Mouse (Mus musculus) spleen, postnatal 4 days (tissue): ENCODE results near the gene Cyp2c40.
"Not testable (repeated sequence)": the region's sequence is repeated elsewhere in the genome, so short reads cannot be mapped to it uniquely, and the experiment has no call there.

Experiments
- DNase-seq, 2 experiments: peaks; one replicate each; pipeline ENCODE4 v3.0.0; 2022; ENCODE audit warnings: low spot score in 2 of 2

Gene Cyp2c40

GRCm38 (mm10) chr19:39812714-39813113 lies at the start of gene Cyp2c40:
Gene Cyp2c40, minus strand, starts transcription at chr19:39812814.
- DNase-seq = not testable (repeated sequence)

DNA sequence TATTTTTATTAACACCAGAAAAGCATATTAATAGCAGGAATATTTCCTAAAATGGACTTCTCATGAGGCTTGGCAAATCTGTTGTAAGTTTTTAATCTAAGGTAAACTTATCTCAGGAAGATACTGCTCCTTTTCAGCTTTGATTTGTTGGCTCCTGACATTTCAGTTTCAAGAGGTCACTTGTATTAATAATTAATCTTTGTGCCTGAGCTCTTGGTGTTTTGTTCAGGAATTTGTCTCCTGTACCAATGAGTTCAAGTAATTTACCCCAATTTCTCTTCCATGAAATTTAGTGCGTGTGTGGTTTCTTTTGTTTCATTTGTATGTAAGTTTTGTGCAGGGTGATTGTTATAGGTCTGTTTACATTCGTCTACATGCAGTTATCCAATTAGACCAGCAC lies 8.3 kb upstream of the Cyp2c40 start:
- not testable (repeated sequence) for DNase-seq

- DNase-seq = not testable (repeated sequence)
Measured at GRCm38 (mm10) chr19:39816400-39816799, 3.8 kb upstream of the Cyp2c40 start.

DNA sequence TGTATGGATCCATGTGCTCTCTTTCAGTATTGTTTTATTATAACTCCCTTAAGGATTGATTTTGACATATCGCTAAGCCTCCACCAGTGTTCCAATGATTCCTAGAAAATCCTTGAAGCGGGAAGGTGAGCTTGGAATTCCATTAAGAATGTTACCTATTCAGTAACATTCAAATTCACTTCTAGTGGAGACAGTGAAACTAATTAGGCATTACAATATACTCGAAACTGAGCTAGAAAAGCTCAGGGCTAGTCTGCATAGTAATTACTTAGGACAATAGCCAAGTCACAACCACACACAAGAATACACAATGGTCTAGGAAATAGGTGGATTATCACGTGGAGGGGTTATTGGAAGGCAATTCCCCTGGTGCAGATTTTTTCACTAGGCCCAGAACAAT lies 3.4 kb upstream of the Cyp2c40 start:
- DNase-seq = not testable (repeated sequence)

- not testable (repeated sequence) for DNase-seq
Measured at GRCm38 (mm10) chr19:39785458-39785857, 27.2 kb downstream of the Cyp2c40 start.

- DNase-seq = no peak
Measured at GRCm38 (mm10) chr19:39745357-39745756, 67.3 kb downstream of the Cyp2c40 start.

GRCm38 (mm10) chr19:39744361-39744760 lies 68.3 kb downstream of the Cyp2c40 start:
- DNase-seq = not testable (repeated sequence)

DNA sequence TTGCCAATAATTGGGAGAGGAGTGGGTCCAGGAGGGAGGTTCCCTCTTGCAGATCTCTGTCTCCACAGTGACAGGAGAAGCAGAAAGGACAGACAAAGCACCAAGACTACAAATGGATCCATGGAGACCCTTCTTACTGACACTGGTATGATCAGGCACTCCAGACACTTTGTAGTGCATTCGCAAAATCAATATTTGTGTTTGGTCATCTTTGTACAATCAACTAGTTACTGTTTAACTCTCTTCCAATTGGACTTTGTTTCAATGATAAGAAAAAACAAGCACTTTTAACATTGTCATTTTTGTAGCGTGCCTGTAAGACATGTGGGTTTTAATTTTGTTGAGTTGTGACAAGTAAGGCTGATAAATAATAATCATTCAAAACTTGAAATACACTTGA lies 71.7 kb downstream of the Cyp2c40 start, which contains the start of gene Cyp2c68:
Cyp2c68 (minus strand) TSS at position 135 of the 400 bp plus-strand sequence.
- DNase-seq = no peak
